Mouse (Mus musculus): ENCODE data around the gene Map1b.

GRCm38 (mm10) chr13:99501393-99501792 is 14.9 kb downstream of the Map1b start:
- TF ChIP-seq CTCF (IDR thresholded peaks at IDR 0.05) (no peak), EP300 (IDR thresholded peaks at IDR 0.05) (no peak)

Data from lung, postnatal 0 days (tissue).